Mouse (Mus musculus) cerebral cortex, adult 2 months (tissue): ENCODE measurements around the gene Sumo1.

Experiments
- WGBS: fragments of 180-500 bp; shearing (Covaris S2); methylation state at CpG from one replicate; pipeline ENCODE4 v1.1.7; 2018; 5-methylcytosine and 5-hydroxymethylcytosine counted together

Sumo1 gene

GRCm38 (mm10) chr1:59593622-59594035 lies 77.0 kb downstream of the Sumo1 start:
- WGBS = 80% methylated on average over 2 of the region's 2 CpGs

- WGBS = 18% methylated on average over 12 of the region's 12 CpGs
Observed at GRCm38 (mm10) chr1:59592876-59593275, 77.8 kb downstream of the Sumo1 start.

GRCm38 (mm10) chr1:59592359-59592758 lies 78.3 kb downstream of the Sumo1 start:
- 15% methylated on average over 10 of the region's 10 CpGs for WGBS

GRCm38 (mm10) chr1:59589271-59589670 lies 81.4 kb downstream of the Sumo1 start:
- WGBS = 86% methylated on average over 1 of the region's 1 CpGs

- WGBS = 28% methylated on average over 18 of the region's 18 CpGs
Observed at GRCm38 (mm10) chr1:59584656-59585410, 85.8 kb downstream of the Sumo1 start.

- WGBS = 88% methylated on average over 3 of the region's 3 CpGs
Observed at GRCm38 (mm10) chr1:59580880-59581279, 89.8 kb downstream of the Sumo1 start.

- WGBS = 75% methylated on average over 8 of the region's 8 CpGs
Observed at GRCm38 (mm10) chr1:59580131-59580751, 90.4 kb downstream of the Sumo1 start.

- 87% methylated on average over 5 of the region's 5 CpGs for WGBS
Observed at GRCm38 (mm10) chr1:59579327-59579726, 91.3 kb downstream of the Sumo1 start.

GRCm38 (mm10) chr1:59578770-59579169 lies 91.9 kb downstream of the Sumo1 start:
- 87% methylated on average over 4 of the region's 4 CpGs for WGBS

- WGBS = 15% methylated on average over 21 of the region's 21 CpGs
Observed at GRCm38 (mm10) chr1:59574262-59575187, 96.1 kb downstream of the Sumo1 start.

GRCm38 (mm10) chr1:59573843-59574242 lies 96.8 kb downstream of the Sumo1 start:
- WGBS = 88% methylated on average over 3 of the region's 3 CpGs

GRCm38 (mm10) chr1:59571502-59571901 lies 99.1 kb downstream of the Sumo1 start:
- 94% methylated on average over 3 of the region's 3 CpGs for WGBS

- 77% methylated on average over 4 of the region's 4 CpGs for WGBS
Observed at GRCm38 (mm10) chr1:59570767-59571166, 99.9 kb downstream of the Sumo1 start.

- WGBS = 93% methylated on average over 5 of the region's 5 CpGs
Observed at GRCm38 (mm10) chr1:59569301-59569700, 101.3 kb downstream of the Sumo1 start.

- WGBS = 94% methylated on average over 1 of the region's 1 CpGs
Observed at GRCm38 (mm10) chr1:59568283-59568682, 102.4 kb downstream of the Sumo1 start.

GRCm38 (mm10) chr1:59567521-59567920 lies 103.1 kb downstream of the Sumo1 start:
- 79% methylated on average over 4 of the region's 4 CpGs for WGBS

GRCm38 (mm10) chr1:59566926-59567325 lies 103.7 kb downstream of the Sumo1 start:
- WGBS = 40% methylated on average over 6 of the region's 6 CpGs

- WGBS = 78% methylated on average over 7 of the region's 7 CpGs
Observed at GRCm38 (mm10) chr1:59566281-59566680, 104.4 kb downstream of the Sumo1 start.

GRCm38 (mm10) chr1:59565804-59566203 lies 104.8 kb downstream of the Sumo1 start:
- WGBS = 74% methylated on average over 5 of the region's 5 CpGs

- 73% methylated on average over 2 of the region's 2 CpGs for WGBS
Observed at GRCm38 (mm10) chr1:59563581-59563980, 107.1 kb downstream of the Sumo1 start.

- WGBS = 66% methylated on average over 5 of the region's 5 CpGs
Observed at GRCm38 (mm10) chr1:59553708-59554107, 116.9 kb downstream of the Sumo1 start.

- 86% methylated on average over 11 of the region's 11 CpGs for WGBS
Observed at GRCm38 (mm10) chr1:59550996-59551395, 119.6 kb downstream of the Sumo1 start.
